Mouse (Mus musculus) Patski (cell line): ENCODE results near the gene Btbd19. TPM values are rescaled to one million over a fixed set of nuclear protein-coding genes. Genes with fewer than 3 reads are reported as not detected.
A peak's percentile ranks its signal among the peaks of the same experiment; 100 is the strongest.

Experiments
- ATAC-seq: fragments of 100-300 bp; one replicate; pipeline ENCODE4 v1.8.0; 2021
- CTCF ChIA-PET: fragments of 350-600 bp; sonication (Branson Sonifier 250); formaldehyde crosslinking; loops from one replicate; lab custom pipeline; 2022; ENCODE audit warnings: inconsistent platforms; lab: Charles Lee
- POLR2A ChIA-PET: fragments of 350-600 bp; sonication (Branson Sonifier 250); formaldehyde crosslinking; loops from one replicate; lab custom pipeline; 2022; ENCODE audit warnings: antibody characterized with exemption, inconsistent platforms; lab: Charles Lee
- DNase-seq: peaks from one replicate; pipeline ENCODE4 v3.0.0-alpha.2; 2011; ENCODE audit warnings: low read depth, low spot score
- H3K27me3 ChIP-seq: fragments of 371-371 bp; one replicate; pipeline ENCODE4 v1.5.1; 2021
- CTCF ChIP-seq: fragments of 100-300 bp; IDR thresholded peaks from one replicate; pipeline ENCODE4 v1.5.1; 2021
- in situ Hi-C: fragments of 300-500 bp; cut with MboI; formaldehyde crosslinking; loops from 3 replicates; pipeline ENCODE4 v1.11.1; 2018; ENCODE audit warnings: low pct_unique_long_range_greater_than_20kb, mixed read lengths
- polyA plus RNA-seq: library from polyadenylated mRNA; unstranded; gene quantifications from one replicate; pipeline ENCODE4 v1.2.3, GENCODE M21; 2021

Btbd19 gene
- polyA plus RNA-seq, 1 experiment from 2014 or later, result 37.2 TPM

- ATAC-seq, result no peak
- DNase-seq, result no peak
- no peak for TF ChIP-seq CTCF
- H3K27me3 ChIP-seq, result no peaks in the 10 kb centered on the region
- CTCF ChIA-PET, result interaction anchor here (0.6 to 4.5 kb wide), 8 partner anchors 10 to 142 kb away, joined by 3 to 23 read pairs (median 4); partner anchors contain the start of gene Hectd3
- in situ Hi-C loops, result no loop called here
- POLR2A ChIA-PET, result no interaction called here
Observed at GRCm38 (mm10) chr4:117138295-117139216, 13.0 kb upstream of the Btbd19 start.

DNA sequence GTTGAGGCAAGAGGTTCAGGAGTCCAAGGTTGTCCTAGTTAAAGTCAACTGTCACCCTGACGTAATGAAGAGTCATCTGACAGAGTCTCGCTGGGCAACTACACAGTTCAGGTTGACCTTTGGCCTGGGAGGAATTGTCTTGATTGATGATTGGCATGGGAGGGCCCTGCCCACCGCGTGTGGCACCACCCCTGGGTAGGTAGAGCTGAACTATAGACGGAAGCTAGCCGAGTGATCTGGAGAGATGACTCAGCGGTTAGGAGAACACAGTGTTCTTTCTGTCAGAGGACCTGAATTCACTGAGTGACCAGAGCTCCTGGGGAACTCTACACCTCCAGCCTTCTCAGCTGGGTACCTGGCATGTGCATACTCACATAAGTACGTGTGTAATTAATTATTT, 10.5 kb upstream of the Btbd19 start:
- in situ Hi-C loops, result no loop called here
- ChIA-PET CTCF (interaction anchor here (1.1 to 1.3 kb wide), 2 partner anchors 15 to 141 kb away, joined by 3 to 4 read pairs; partner anchors contain the start of gene Hectd3), POLR2A (no interaction called here)
- DNase-seq (no peak), ATAC-seq (no peak)
- TF ChIP-seq CTCF, result no peak
- no peaks in the 10 kb centered on the region for H3K27me3 ChIP-seq

- CTCF ChIA-PET, result interaction anchor here (1.7 to 3.5 kb wide), 2 partner anchors 11 to 13 kb away, joined by 5 to 19 read pairs; no protein-coding TSS in a partner anchor
- in situ Hi-C loops, result loop anchor here (5.0 kb wide), 1 partner anchor 312 kb away; the partner anchor contains the start of gene Hpdl
- POLR2A ChIA-PET, result no interaction called here
Observed at GRCm38 (mm10) chr4:117134601-117134995, 9.1 kb upstream of the Btbd19 start.

GRCm38 (mm10) chr4:117133817-117134600, 8.5 kb upstream of the Btbd19 start, which contains the start of gene Plk3:
Plk3 (minus strand) TSS chr4:117133963.
- no peak for TF ChIP-seq CTCF
- ATAC-seq, result peak; percentile 84
- in situ Hi-C loops, result loop anchor here (5.0 kb wide), 1 partner anchor 312 kb away; the partner anchor contains the start of gene Hpdl
- ChIA-PET POLR2A (interaction anchor here (0.5 to 2.2 kb wide), 3 partner anchors 12 to 130 kb away, joined by 3 to 8 read pairs (median 3); no protein-coding TSS in a partner anchor), CTCF (interaction anchor here (1.2 to 3.5 kb wide), 3 partner anchors 9 to 12 kb away, joined by 5 to 19 read pairs (median 5); partner anchors contain the start of gene Btbd19)
- H3K27me3 ChIP-seq, result no peaks in the 10 kb centered on the region
- DNase-seq, result peak; percentile 82

More at GRCm38 (mm10) chr4:117134601-117134995, 9.1 kb upstream of the Btbd19 start:
- no peak for ATAC-seq
- H3K27me3 ChIP-seq, result no peaks in the 10 kb centered on the region
- TF ChIP-seq CTCF, result no peak
- no peak for DNase-seq

DNA sequence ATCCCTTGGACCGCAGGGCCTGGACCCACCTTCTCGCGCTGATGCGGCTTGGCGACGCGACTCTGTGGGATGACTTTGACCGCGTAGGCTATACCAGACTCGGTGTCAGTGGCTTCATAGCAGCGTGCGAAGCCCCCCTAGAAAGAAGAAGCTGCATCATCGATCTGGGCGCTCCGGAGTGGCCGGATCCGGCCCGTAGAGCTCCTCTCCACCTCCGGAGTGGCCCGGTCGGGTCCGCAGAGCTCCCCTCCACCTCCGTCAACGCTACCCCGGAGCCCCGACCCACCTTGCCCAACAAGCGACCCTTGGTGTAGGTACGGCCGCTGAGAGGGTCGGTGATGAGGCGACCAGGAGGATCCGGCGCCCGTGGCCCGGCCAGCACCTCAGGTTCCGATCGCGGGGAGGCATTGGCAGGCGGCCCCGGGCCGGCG, 7.9 kb upstream of the Btbd19 start:
- ChIA-PET CTCF (interaction anchor here (1.2 to 3.5 kb wide), 3 partner anchors 8 to 13 kb away, joined by 5 to 19 read pairs (median 5); partner anchors contain the start of gene Btbd19), POLR2A (interaction anchor here (0.7 to 2.2 kb wide), 4 partner anchors 11 to 144 kb away, joined by 3 to 8 read pairs (median 3); partner anchors contain the start of gene Rps8)
- ATAC-seq (no peak), DNase-seq (no peak)
- in situ Hi-C loops, result loop anchor here (5.0 kb wide), 1 partner anchor 311 kb away; the partner anchor contains the start of gene Hpdl
- H3K27me3 ChIP-seq, result no peaks in the 10 kb centered on the region
- TF ChIP-seq CTCF, result no peak

- ChIA-PET CTCF (interaction anchor here (3.5 kb wide), 1 partner anchor 11 kb away, joined by 19 read pairs; no protein-coding TSS in a partner anchor), POLR2A (interaction anchor here (0.7 to 2.2 kb wide), 4 partner anchors 11 to 144 kb away, joined by 3 to 8 read pairs (median 3); partner anchors contain the start of gene Rps8)
- TF ChIP-seq CTCF, result no peak
- ATAC-seq, result no peak
- no peak for DNase-seq
- in situ Hi-C loops, result loop anchor here (5.0 kb wide), 1 partner anchor 310 kb away; the partner anchor contains the start of gene Hpdl
- no peaks in the 10 kb centered on the region for H3K27me3 ChIP-seq
Observed at GRCm38 (mm10) chr4:117132794-117133143, 7.2 kb upstream of the Btbd19 start.

- TF ChIP-seq CTCF, result no peak
- DNase-seq (no peak), ATAC-seq (no peak)
- ChIA-PET CTCF (interaction anchor here (3.5 kb wide), 1 partner anchor 11 kb away, joined by 19 read pairs; no protein-coding TSS in a partner anchor), POLR2A (interaction anchor here (1.0 to 2.2 kb wide), 2 partner anchors 10 to 24 kb away, joined by 3 to 8 read pairs; partner anchors contain the start of gene Rps8)
- in situ Hi-C loops, result loop anchor here (5.0 kb wide), 1 partner anchor 310 kb away; the partner anchor contains the start of gene Hpdl
- no peaks in the 10 kb centered on the region for H3K27me3 ChIP-seq
Observed at GRCm38 (mm10) chr4:117131890-117132793, 6.6 kb upstream of the Btbd19 start.

GRCm38 (mm10) chr4:117131198-117131597, 5.7 kb upstream of the Btbd19 start:
- ATAC-seq, result no peak
- ChIA-PET POLR2A (no interaction called here), CTCF (interaction anchor here (3.5 kb wide), 1 partner anchor 10 kb away, joined by 19 read pairs; no protein-coding TSS in a partner anchor)
- no peaks in the 10 kb centered on the region for H3K27me3 ChIP-seq
- no peak for DNase-seq
- in situ Hi-C loops, result loop anchor here (5.0 kb wide), 1 partner anchor 309 kb away; the partner anchor contains the start of gene Hpdl
- TF ChIP-seq CTCF, result no peak
